Comparison of ENCODE assay signal across 34 mouse cellular contexts in genomic region chr4:55767133-55767532, GRCm38 (mm10).
"Had no signal": no experiment of that assay in that cellular context is flagged by ENCODE, and none has a peak within 500 bp of the region (broad histone marks: within the 10 kb centered on the region; RNA-seq: fewer than 3 reads in every experiment).

No protein-coding gene starts in this region.

- H3K4me3 ChIP-seq: heart, embryonic 10.5 days; heart, embryonic 12.5 days; heart, embryonic 13.5 days; heart, embryonic 15.5 days; hindbrain, embryonic 10.5 days; hindbrain, embryonic 12.5 days; hindbrain, embryonic 13.5 days; hindbrain, embryonic 15.5 days; intestine, embryonic 15.5 days; kidney, embryonic 15.5 days; layer of hippocampus, adult 2 months had no signal

- H3K9me3 ChIP-seq: heart, embryonic 10.5 days; heart, embryonic 12.5 days; heart, embryonic 13.5 days; heart, embryonic 15.5 days; hindbrain, embryonic 10.5 days; hindbrain, embryonic 12.5 days; hindbrain, embryonic 13.5 days; hindbrain, embryonic 15.5 days; intestine, embryonic 15.5 days; kidney, embryonic 15.5 days had no signal

- DNase-seq: heart, postnatal 10 days; heart, postnatal 14 days; heart, postnatal 36 days; heart, postnatal 4 days; kidney, adult 11 months; kidney, adult 18-20 months; kidney, adult 2 months; kidney, adult 8-10 months; kidney, adult 9 months; kidney, postnatal 10 days; kidney, postnatal 14 days; kidney, postnatal 25 days; kidney, postnatal 36 days; kidney, postnatal 4 days; layer of hippocampus, adult 9-11 months; layer of hippocampus, postnatal 36 days had no signal

- H3K36me3 ChIP-seq: heart, embryonic 10.5 days; heart, embryonic 12.5 days; heart, embryonic 13.5 days; heart, embryonic 15.5 days; hindbrain, embryonic 10.5 days; hindbrain, embryonic 12.5 days; hindbrain, embryonic 13.5 days; hindbrain, embryonic 15.5 days; intestine, embryonic 15.5 days; kidney, embryonic 15.5 days had no signal

- ATAC-seq: hindbrain, embryonic 16.5 days; hindbrain, postnatal 0 days; inflammation-experienced regulatory T-cells, adult 6 months; intestine, embryonic 15.5 days; intestine, embryonic 16.5 days had no signal

- H3K4me1 ChIP-seq: heart, embryonic 10.5 days; heart, embryonic 12.5 days; heart, embryonic 13.5 days; heart, embryonic 15.5 days; hindbrain, embryonic 10.5 days; hindbrain, embryonic 12.5 days; hindbrain, embryonic 13.5 days; hindbrain, embryonic 15.5 days; intestine, embryonic 15.5 days; kidney, embryonic 15.5 days had no signal

- H3K27me3 ChIP-seq: heart, embryonic 12.5 days; heart, embryonic 13.5 days; heart, embryonic 15.5 days; hindbrain, embryonic 12.5 days; hindbrain, embryonic 13.5 days; hindbrain, embryonic 15.5 days; intestine, embryonic 15.5 days; kidney, embryonic 15.5 days had no signal

- H3K4me2 ChIP-seq: heart, embryonic 11.5 days; heart, embryonic 12.5 days; heart, embryonic 13.5 days; heart, embryonic 15.5 days; hindbrain, embryonic 12.5 days; hindbrain, embryonic 13.5 days; hindbrain, embryonic 14.5 days; hindbrain, embryonic 15.5 days; intestine, embryonic 15.5 days; kidney, embryonic 15.5 days had no signal

- H3K27ac ChIP-seq: heart, embryonic 10.5 days; heart, embryonic 13.5 days; heart, embryonic 15.5 days; hindbrain, embryonic 10.5 days; hindbrain, embryonic 12.5 days; hindbrain, embryonic 13.5 days; hindbrain, embryonic 14.5 days; hindbrain, embryonic 15.5 days; hindbrain, postnatal 0 days; intestine, embryonic 15.5 days; kidney, embryonic 15.5 days; kidney, postnatal 0 days; layer of hippocampus, adult 2 months had no signal

- H3K9ac ChIP-seq: heart, embryonic 12.5 days; heart, embryonic 13.5 days; heart, embryonic 15.5 days; hindbrain, embryonic 12.5 days; hindbrain, embryonic 13.5 days; hindbrain, embryonic 14.5 days; hindbrain, embryonic 15.5 days; intestine, embryonic 15.5 days; kidney, embryonic 15.5 days had no signal
